Mouse (Mus musculus) heart, embryonic 11.5 days (tissue): ENCODE data around the gene Rassf4. TPM values are rescaled to one million over a fixed set of nuclear protein-coding genes. Genes with fewer than 3 reads are reported as not detected.

ENCODE experiments used
- ATAC-seq: fragments of 200-750 bp; cut with Nextera tagmentation; replicated peaks from 2 replicates; pipeline ENCODE4 v1.8.0; 2017; ENCODE audit warnings: moderate library complexity; ENCODE audit not compliant: insufficient number of reproducible peaks, low FRiP score, low TSS enrichment
- H3K27ac ChIP-seq: fragments of 300-500 bp; sonication (generic); 2 replicates; pipeline ENCODE4 v1.5.1; 2014; ENCODE audit warnings: mild to moderate bottlenecking, low read depth, low read length
- H3K27me3 ChIP-seq: fragments of 300-500 bp; sonication (generic); 2 replicates; pipeline ENCODE4 v1.6.1; 2014; ENCODE audit warnings: mild to moderate bottlenecking, low read length, mixed read lengths; ENCODE audit not compliant: control insufficient read depth, insufficient read depth
- H3K36me3 ChIP-seq: fragments of 300-500 bp; sonication (generic); 2 replicates; pipeline ENCODE4 v1.6.1; 2014; ENCODE audit warnings: mild to moderate bottlenecking, low read length, moderate library complexity, mixed read lengths; ENCODE audit not compliant: control insufficient read depth, insufficient read depth
- H3K4me1 ChIP-seq: fragments of 300-500 bp; sonication (generic); 2 replicates; pipeline ENCODE4 v1.6.1; 2014; ENCODE audit warnings: low read length; ENCODE audit not compliant: control insufficient read depth, insufficient read depth
- H3K4me2 ChIP-seq: fragments of 300-500 bp; sonication (generic); 2 replicates; pipeline ENCODE4 v1.6.1; 2014; ENCODE audit warnings: mild to moderate bottlenecking, moderate library complexity
- H3K4me3 ChIP-seq: fragments of 300-500 bp; sonication (generic); 2 replicates; pipeline ENCODE4 v1.5.1; 2014; ENCODE audit warnings: low read depth, low read length
- H3K9ac ChIP-seq: fragments of 300-500 bp; sonication (generic); 2 replicates; pipeline ENCODE4 v1.6.1; 2014; ENCODE audit warnings: mild to moderate bottlenecking, low read depth, low read length, moderate library complexity
- H3K9me3 ChIP-seq: fragments of 300-500 bp; sonication (generic); replicated peaks from 2 replicates; pipeline ENCODE4 v1.6.1; 2016; ENCODE audit warnings: low read length; ENCODE audit not compliant: control insufficient read depth
- WGBS: fragments of 180-500 bp; shearing (Covaris S2); extraction: QIAGEN DNeasy Blood & Tissue Kit; methylation state at CpG from one replicate; pipeline ENCODE4 v1.1.7; 2014; ENCODE audit not compliant: insufficient replicate concordance; 5-methylcytosine and 5-hydroxymethylcytosine counted together
- polyA plus RNA-seq: library from polyadenylated mRNA; unstranded; fragments of >200 nt; fragmentation: Nextera tagmentation; extraction: Ambion mirVana; gene quantifications from 2 replicates; pipeline ENCODE4 v1.2.1, GENCODE M21; 2014

Rassf4 gene
- 5.7 and 6.9 TPM in 2 replicates for polyA plus RNA-seq

GRCm38 (mm10) chr6:116673471-116674282 is at the start of gene Rassf4:
Gene Rassf4 (minus strand): TSS chr6:116673952.
- no peaks in the 10 kb centered on the region for H3K9me3 ChIP-seq
- no peaks in the 10 kb centered on the region for H3K36me3 ChIP-seq
- H3K27me3 ChIP-seq: no peaks in the 10 kb centered on the region; the same call in 1 of the 2 replicates
- H3K4me2 ChIP-seq: peak within 1 kb of the TSS; percentile 96
- H3K27ac ChIP-seq: peak within 1 kb of the TSS; percentile 76
- ATAC-seq: peak; percentile 81
- peak within 1 kb of the TSS; percentile 59 for H3K4me3 ChIP-seq
- under 1% methylated on average over 44 of the region's 44 CpGs for WGBS
- peak within 1 kb of the TSS; percentile 68 for H3K9ac ChIP-seq
- H3K4me1 ChIP-seq: peaks cover 28% of the 10 kb centered on the region

GRCm38 (mm10) chr6:116718920-116719319 is 45.2 kb upstream of the Rassf4 start:
- Histone ChIP-seq H3K27ac (no peak overlapping the region), H3K4me3 (no peak overlapping the region), H3K9ac (no peak overlapping the region), H3K36me3 (no peaks in the 10 kb centered on the region), H3K4me1 (peaks cover 4% of the 10 kb centered on the region; the same call in 1 of the 2 replicates), H3K9me3 (no peaks in the 10 kb centered on the region), H3K27me3 (no peaks in the 10 kb centered on the region), H3K4me2 (no peak overlapping the region)
- ATAC-seq: no peak
- WGBS: 53% methylated on average over 4 of the region's 4 CpGs

GRCm38 (mm10) chr6:116718361-116718760 is 44.6 kb upstream of the Rassf4 start:
- Histone ChIP-seq H3K4me2 (no peak overlapping the region), H3K9ac (no peak overlapping the region), H3K27me3 (no peaks in the 10 kb centered on the region), H3K9me3 (no peaks in the 10 kb centered on the region), H3K27ac (no peak overlapping the region), H3K4me3 (no peak overlapping the region), H3K4me1 (peaks cover 4% of the 10 kb centered on the region; the same call in 1 of the 2 replicates), H3K36me3 (no peaks in the 10 kb centered on the region)
- no peak for ATAC-seq
- WGBS: 72% methylated on average over 4 of the region's 4 CpGs

GRCm38 (mm10) chr6:116717851-116718250 is 44.1 kb upstream of the Rassf4 start:
- Histone ChIP-seq H3K27me3 (no peaks in the 10 kb centered on the region), H3K9ac (no peak overlapping the region), H3K4me2 (no peak overlapping the region), H3K4me3 (no peak overlapping the region), H3K4me1 (peaks cover 4% of the 10 kb centered on the region; the same call in 1 of the 2 replicates), H3K9me3 (no peaks in the 10 kb centered on the region), H3K36me3 (no peaks in the 10 kb centered on the region), H3K27ac (no peak overlapping the region)
- WGBS: 74% methylated on average over 7 of the region's 7 CpGs
- ATAC-seq: no peak

- H3K4me3 ChIP-seq: no peak within 1 kb of the TSS
- peaks cover 4% of the 10 kb centered on the region; the same call in 1 of the 2 replicates for H3K4me1 ChIP-seq
- H3K9ac ChIP-seq: no peak within 1 kb of the TSS
- H3K9me3 ChIP-seq: no peaks in the 10 kb centered on the region
- 52% methylated on average over 8 of the region's 8 CpGs for WGBS
- no peak within 1 kb of the TSS for H3K4me2 ChIP-seq
- no peak for ATAC-seq
- no peaks in the 10 kb centered on the region for H3K36me3 ChIP-seq
- no peak within 1 kb of the TSS for H3K27ac ChIP-seq
- no peaks in the 10 kb centered on the region for H3K27me3 ChIP-seq
These were observed 42.9 kb upstream of the Rassf4 start, which contains the start of gene Tmem72 for GRCm38 (mm10) chr6:116716666-116717065. Gene Tmem72 (minus strand): TSS chr6:116716913.

- no peak for ATAC-seq
These were observed 41.4 kb upstream of the Rassf4 start for GRCm38 (mm10) chr6:116715166-116715565.

GRCm38 (mm10) chr6:116714576-116714975 is 40.8 kb upstream of the Rassf4 start:
- Histone ChIP-seq H3K4me3 (no peak overlapping the region), H3K4me1 (peaks cover 4% of the 10 kb centered on the region; the same call in 1 of the 2 replicates), H3K27ac (no peak overlapping the region), H3K9ac (no peak overlapping the region), H3K9me3 (no peaks in the 10 kb centered on the region), H3K36me3 (no peaks in the 10 kb centered on the region), H3K27me3 (no peaks in the 10 kb centered on the region), H3K4me2 (no peak overlapping the region)
- 76% methylated on average over 5 of the region's 5 CpGs for WGBS
- no peak for ATAC-seq

More at GRCm38 (mm10) chr6:116715166-116715565, 41.4 kb upstream of the Rassf4 start:
- Histone ChIP-seq H3K27me3 (no peaks in the 10 kb centered on the region), H3K4me3 (no peak overlapping the region), H3K36me3 (no peaks in the 10 kb centered on the region), H3K27ac (no peak overlapping the region), H3K9ac (no peak overlapping the region), H3K4me1 (peaks cover 4% of the 10 kb centered on the region; the same call in 1 of the 2 replicates), H3K4me2 (no peak overlapping the region), H3K9me3 (no peaks in the 10 kb centered on the region)
- 59% methylated on average over 2 of the region's 2 CpGs for WGBS

- Histone ChIP-seq H3K4me1 (peaks cover 4% of the 10 kb centered on the region; the same call in 1 of the 2 replicates), H3K36me3 (no peaks in the 10 kb centered on the region), H3K9ac (no peak overlapping the region), H3K27me3 (no peaks in the 10 kb centered on the region), H3K4me2 (no peak overlapping the region), H3K4me3 (no peak overlapping the region), H3K9me3 (no peaks in the 10 kb centered on the region), H3K27ac (no peak overlapping the region)
- no peak for ATAC-seq
- 75% methylated on average over 3 of the region's 3 CpGs for WGBS
These were observed 40.2 kb upstream of the Rassf4 start for GRCm38 (mm10) chr6:116713966-116714365.
